In genomic region chr4:43971541-43972136, GRCm38 (mm10) we compare ENCODE assay signal across 10 mouse cellular contexts. TPM values are rescaled to one million over a fixed set of nuclear protein-coding genes. Genes with fewer than 3 reads are reported as not detected.
A peak's percentile ranks its signal among the peaks of the same experiment; 100 is the strongest.
DNase-seq lines count a peak whose midpoint lies in the region; ATAC-seq and TF ChIP-seq lines count a peak whose summit lies in the region.
"Had no signal": no experiment of that assay in that cellular context is flagged by ENCODE, and none has a peak within 500 bp of the region (broad histone marks: within the 10 kb centered on the region; RNA-seq: fewer than 3 reads in every experiment).

No protein-coding gene starts in this region.

- DNase-seq in cerebellum, adult 2 months, result no peak
- no peak for DNase-seq in cerebellum, postnatal 36 days
- no peak for DNase-seq in lung, adult 18-20 months
- DNase-seq in hindbrain, postnatal 0 days (ENCODE audit: low spot score), result no peak
- peak; percentile 54 for DNase-seq in naive thymus-derived CD4-positive, alpha-beta T cell, adult 2 months (ENCODE audit: low read depth)
- DNase-seq in embryo, embryonic 11 days, result no peak
- DNase-seq: gastrocnemius, postnatal 36 days had no signal

- no peaks in the 10 kb centered on the region for H3K4me1 ChIP-seq in cerebellum, adult 2 months (ENCODE audit: control insufficient read depth, insufficient read depth, low read length)
- H3K4me1 ChIP-seq in lung, embryonic 15.5 days, result peaks cover 31% of the 10 kb centered on the region
- H3K4me1 ChIP-seq in hindbrain, postnatal 0 days (ENCODE audit: insufficient read depth, low read length), result peaks cover 4% of the 10 kb centered on the region; the same call in 1 of the 2 replicates

- no peak for TF ChIP-seq POLR2A in cerebellum, adult 2 months (IDR thresholded peaks at IDR 0.05; ENCODE audit: borderline replicate concordance, insufficient read depth, low read length)

- H3K9me3 ChIP-seq in lung, embryonic 15.5 days, result no peaks in the 10 kb centered on the region
- H3K9me3 ChIP-seq in hindbrain, postnatal 0 days (ENCODE audit: low read length), result no peaks in the 10 kb centered on the region

- H3K4me3 ChIP-seq in cerebellum, adult 2 months (replicated peaks; ENCODE audit: insufficient read depth, low read depth, low read length), result no peak overlapping the region
- no peak overlapping the region for H3K4me3 ChIP-seq in lung, embryonic 15.5 days
- H3K4me3 ChIP-seq in hindbrain, postnatal 0 days (ENCODE audit: low read length), result no peak overlapping the region

- H3K27me3 ChIP-seq in cerebellum, adult 2 months (ENCODE audit: control insufficient read depth, insufficient read depth, low read length), result no peaks in the 10 kb centered on the region
- no peaks in the 10 kb centered on the region for H3K27me3 ChIP-seq in lung, embryonic 15.5 days
- H3K27me3 ChIP-seq in hindbrain, postnatal 0 days (ENCODE audit: insufficient read depth, low read length), result no peaks in the 10 kb centered on the region

- no peaks in the 10 kb centered on the region for H3K36me3 ChIP-seq in lung, embryonic 15.5 days
- no peaks in the 10 kb centered on the region for H3K36me3 ChIP-seq in hindbrain, postnatal 0 days (ENCODE audit: insufficient read depth, low read length)

- 87% methylated on average over 9 of the region's 9 CpGs for WGBS in cerebellum, adult 2 months
- 47% methylated on average over 9 of the region's 9 CpGs for WGBS in lung, embryonic 15.5 days
- WGBS in hindbrain, postnatal 0 days, result 68% methylated on average over 9 of the region's 9 CpGs

- H3K9ac ChIP-seq in lung, embryonic 15.5 days, result no peak overlapping the region
- no peak overlapping the region for H3K9ac ChIP-seq in hindbrain, postnatal 0 days (replicated peaks; ENCODE audit: low read length)

- ATAC-seq in lung, embryonic 15.5 days (ENCODE audit: borderline replicate concordance, extremely low read depth, low FRiP score, low TSS enrichment), result no peak; the same call in 1 of the 2 replicates
- ATAC-seq in hindbrain, postnatal 0 days, result no peak; the same call in 1 of the 2 replicates
- no peak for ATAC-seq in erythroid progenitor cell, adult 5-6 weeks (replicated peaks; ENCODE audit: low FRiP score, poor library complexity, severe bottlenecking)

- no peak for TF ChIP-seq CTCF in cerebellum, adult 2 months (IDR thresholded peaks at IDR 0.05; ENCODE audit: borderline replicate concordance, insufficient read depth, low read depth, low read length)
- no peak for TF ChIP-seq CTCF in hindbrain, postnatal 0 days (IDR thresholded peaks at IDR 0.05; ENCODE audit: low read depth)

- peak overlapping the region; percentile 39; the same call in 1 of the 2 replicates for H3K27ac ChIP-seq in cerebellum, adult 2 months (ENCODE audit: insufficient read depth, low read length)
- peak overlapping the region; percentile 85 for H3K27ac ChIP-seq in lung, embryonic 15.5 days
- peak overlapping the region; percentile 51 for H3K27ac ChIP-seq in hindbrain, postnatal 0 days

- H3K4me2 ChIP-seq in lung, embryonic 15.5 days, result peak overlapping the region; percentile 30
- H3K4me2 ChIP-seq in hindbrain, postnatal 0 days (ENCODE audit: low read depth, low read length), result no peak overlapping the region

RNA-seq across cellular contexts. Expression of gene Ccin, which starts 11.6 kb away (rescaled TPM):
- not detected in 2 replicates for polyA plus RNA-seq in cerebellum, adult 2 months (2012; rRNA removed)
- not detected in 2 replicates for polyA plus RNA-seq in lung, embryonic 15.5 days (2015; fragmentation: Nextera tagmentation; extraction: Ambion mirVana)
- 0.29 TPM in 1 of 2 replicates, not detected in the other for total RNA-seq in hindbrain, postnatal 0 days (2014; rRNA removed)
- not detected in 2 replicates for polyA plus RNA-seq in hindbrain, postnatal 0 days (2015; fragmentation: Nextera tagmentation; extraction: Ambion mirVana)
- not detected in 2 replicates for total RNA-seq in erythroid progenitor cell, adult 5-6 weeks (2015; ENCODE audit: low replicate concordance)
- total RNA-seq in erythroid progenitor cell, adult 5-6 weeks (2017; ENCODE audit: low replicate concordance), result not detected in 2 replicates
- total RNA-seq: gastrocnemius, postnatal 36 days; megakaryocyte-erythroid progenitor cell, adult 5-6 weeks had no signal

RNA-seq across cellular contexts. Expression of gene Glipr2, which starts 14.4 kb away (rescaled TPM):
- 6.8 and 7.4 TPM in 2 replicates for polyA plus RNA-seq in cerebellum, adult 2 months (2012; rRNA removed)
- 66.8 and 67.9 TPM in 2 replicates for polyA plus RNA-seq in lung, embryonic 15.5 days (2015; fragmentation: Nextera tagmentation; extraction: Ambion mirVana)
- total RNA-seq in hindbrain, postnatal 0 days (2014; rRNA removed), result 24.9 and 27.8 TPM in 2 replicates
- 21.0 and 23.4 TPM in 2 replicates for polyA plus RNA-seq in hindbrain, postnatal 0 days (2015; fragmentation: Nextera tagmentation; extraction: Ambion mirVana)
- 9.6 and 20.2 TPM in 2 replicates for total RNA-seq in erythroid progenitor cell, adult 5-6 weeks (2015; ENCODE audit: low replicate concordance)
- 10.7 and 16.8 TPM in 2 replicates for total RNA-seq in erythroid progenitor cell, adult 5-6 weeks (2017; ENCODE audit: low replicate concordance)

RNA-seq across cellular contexts. Expression of gene Clta, which starts 32.6 kb away (rescaled TPM):
- polyA plus RNA-seq in cerebellum, adult 2 months (2012; rRNA removed), result 459 and 486 TPM in 2 replicates
- polyA plus RNA-seq in lung, embryonic 15.5 days (2015; fragmentation: Nextera tagmentation; extraction: Ambion mirVana), result 223 TPM in 2 replicates
- total RNA-seq in hindbrain, postnatal 0 days (2014; rRNA removed), result 366 and 404 TPM in 2 replicates
- polyA plus RNA-seq in hindbrain, postnatal 0 days (2015; fragmentation: Nextera tagmentation; extraction: Ambion mirVana), result 379 and 380 TPM in 2 replicates
- total RNA-seq in erythroid progenitor cell, adult 5-6 weeks (2015; ENCODE audit: low replicate concordance), result 151 and 166 TPM in 2 replicates
- total RNA-seq in erythroid progenitor cell, adult 5-6 weeks (2017; ENCODE audit: low replicate concordance), result 108 and 147 TPM in 2 replicates
